Mouse (Mus musculus): ENCODE measurements around the gene E2f4.
A peak's percentile ranks its signal among the peaks of the same experiment; 100 is the strongest.

The E2f4 gene

DNA sequence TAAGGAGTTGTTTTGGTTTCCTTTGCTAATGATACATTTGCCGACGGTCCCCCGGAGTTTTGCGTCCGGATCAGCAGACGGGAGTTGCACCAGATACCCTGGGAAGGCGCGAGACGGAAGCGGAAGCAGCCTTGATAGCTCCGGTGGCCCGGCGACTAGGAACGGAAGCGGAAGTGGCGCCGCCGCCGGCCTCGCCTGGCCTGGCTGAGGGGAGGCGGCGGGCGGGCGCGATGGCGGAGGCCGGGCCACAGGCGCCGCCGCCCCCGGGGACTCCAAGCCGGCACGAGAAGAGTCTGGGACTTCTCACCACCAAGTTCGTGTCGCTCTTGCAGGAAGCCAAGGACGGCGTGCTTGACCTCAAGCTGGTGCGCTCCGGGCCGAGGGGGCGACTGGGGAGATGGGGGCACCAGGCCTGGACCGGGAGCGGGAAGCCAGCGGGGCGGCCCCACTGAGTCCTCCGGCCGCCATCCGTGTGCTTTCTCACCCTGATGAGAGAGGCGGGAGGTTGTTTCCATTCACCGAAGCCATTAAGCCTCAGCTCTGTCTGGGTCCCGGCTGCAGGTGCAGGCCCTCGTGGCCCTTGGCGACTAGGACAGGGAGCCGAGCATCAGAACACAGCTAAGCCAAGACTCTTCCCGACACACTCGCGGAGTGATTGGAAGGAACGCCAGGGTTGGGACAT is at the start of gene E2f4:
E2f4 (plus strand) TSS at position 153 of the 682 bp plus-strand sequence.
- DNase-seq = peak; percentile 87

GRCm38 (mm10) chr8:105251954-105252353 is 45.5 kb upstream of the E2f4 start:
- no peak for DNase-seq

GRCm38 (mm10) chr8:105252680-105253537 is 44.6 kb upstream of the E2f4 start:
- DNase-seq = peak; percentile 23

DNA sequence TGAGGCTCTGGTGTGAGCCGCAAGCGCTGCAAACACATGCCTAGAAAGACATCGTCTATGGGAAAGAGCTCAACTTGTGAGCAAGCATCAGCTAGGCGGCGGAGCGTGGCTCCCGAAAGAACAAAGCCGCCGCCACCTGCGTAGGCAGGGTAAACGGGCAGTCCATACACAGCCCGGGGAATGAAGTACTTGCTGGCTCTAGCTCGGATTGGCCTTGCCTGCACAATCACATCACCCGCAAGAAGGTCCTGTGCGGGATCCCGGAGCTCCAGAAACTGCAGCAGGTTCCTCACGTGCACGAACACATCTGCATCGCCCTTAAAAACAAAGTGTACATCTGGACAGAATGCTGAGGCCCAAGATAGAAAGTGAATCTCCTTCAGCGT is 43.7 kb upstream of the E2f4 start:
- DNase-seq = no peak

DNA sequence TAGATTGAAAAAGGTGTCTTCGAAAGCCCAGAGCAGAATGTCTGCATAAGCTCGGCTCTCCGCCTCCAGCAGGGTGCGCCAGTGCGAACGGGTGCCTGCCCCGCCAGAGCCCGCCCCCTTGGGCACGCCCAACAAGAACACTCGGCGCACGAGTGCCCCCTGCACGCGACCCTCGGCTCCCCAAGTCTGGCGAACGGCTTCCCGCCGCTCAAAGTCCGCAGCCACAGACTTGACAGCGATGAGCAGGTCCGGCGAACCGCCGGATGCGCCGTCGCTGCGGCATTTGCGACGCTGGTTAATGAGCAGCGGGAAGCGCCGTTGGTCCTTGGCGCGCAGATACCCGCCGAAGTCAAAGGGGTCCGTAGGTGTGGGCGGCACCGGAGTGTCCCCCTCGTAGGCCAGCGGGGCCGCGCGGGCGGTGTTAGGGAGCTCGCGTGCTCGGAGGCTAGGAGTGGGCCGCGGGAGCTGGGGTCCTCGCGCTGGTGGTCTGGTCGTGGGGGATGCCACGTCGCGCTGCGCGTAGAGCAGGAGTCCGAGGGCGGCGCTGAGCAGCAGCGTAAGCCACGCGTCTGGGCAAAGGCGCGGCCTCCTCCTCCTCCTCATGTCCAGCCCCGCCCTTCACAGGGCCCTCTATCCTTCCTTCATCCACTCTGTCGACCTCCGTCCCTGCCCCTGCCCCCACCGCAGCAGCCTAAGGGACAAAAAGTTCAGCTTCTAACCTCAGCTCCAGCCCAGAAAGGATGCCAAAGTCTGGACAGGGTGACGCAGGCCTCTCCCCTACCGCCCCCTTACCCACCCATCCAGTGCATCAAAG is 43.1 kb upstream of the E2f4 start:
- peak; percentile 81 for DNase-seq

- DNase-seq = no peak
Measured at GRCm38 (mm10) chr8:105254966-105255350, 42.5 kb upstream of the E2f4 start, which contains the start of gene B3gnt9. TSS of gene B3gnt9 (minus strand) at chr8:105255153.

- peak; percentile 17 for DNase-seq
Measured at GRCm38 (mm10) chr8:105257318-105258114, 39.9 kb upstream of the E2f4 start.

GRCm38 (mm10) chr8:105258911-105259720 is 38.3 kb upstream of the E2f4 start:
- peak; percentile 39 for DNase-seq

GRCm38 (mm10) chr8:105259721-105260320 is 37.6 kb upstream of the E2f4 start:
- DNase-seq = peak; percentile 68

GRCm38 (mm10) chr8:105260371-105261099 is 36.9 kb upstream of the E2f4 start:
- DNase-seq = peak; percentile 30

DNA sequence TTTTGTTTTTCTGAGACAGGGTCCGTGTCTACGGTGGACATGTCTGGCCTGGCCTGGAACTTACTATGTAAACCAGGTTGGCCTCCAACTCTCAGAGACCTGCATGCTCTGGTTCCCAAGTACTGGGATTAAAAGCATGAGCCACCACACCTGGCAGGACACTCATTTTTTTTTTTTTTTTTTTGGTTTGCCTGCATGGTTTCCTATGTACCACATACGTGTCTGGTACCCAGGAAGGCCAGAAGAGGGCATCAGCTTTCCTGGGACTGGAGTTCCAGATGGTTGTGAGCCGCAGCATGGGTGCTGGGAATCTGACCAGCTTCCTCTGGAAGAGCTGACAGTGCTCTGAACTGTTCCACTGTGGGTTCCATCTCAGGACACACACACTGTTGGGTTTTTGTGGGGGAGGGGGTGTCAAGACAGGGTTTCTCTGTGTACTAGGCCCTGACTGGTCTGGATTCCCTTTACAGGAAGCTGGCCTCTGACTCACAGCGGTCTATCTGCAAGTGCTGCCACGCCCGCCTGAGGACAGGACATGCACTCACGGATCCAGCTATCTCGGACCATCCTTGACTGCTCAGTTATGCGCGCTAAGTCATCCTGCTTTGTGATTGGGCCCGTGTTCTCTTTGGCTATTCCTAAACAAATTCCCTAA is 36.0 kb upstream of the E2f4 start:
- no peak for DNase-seq

DNA sequence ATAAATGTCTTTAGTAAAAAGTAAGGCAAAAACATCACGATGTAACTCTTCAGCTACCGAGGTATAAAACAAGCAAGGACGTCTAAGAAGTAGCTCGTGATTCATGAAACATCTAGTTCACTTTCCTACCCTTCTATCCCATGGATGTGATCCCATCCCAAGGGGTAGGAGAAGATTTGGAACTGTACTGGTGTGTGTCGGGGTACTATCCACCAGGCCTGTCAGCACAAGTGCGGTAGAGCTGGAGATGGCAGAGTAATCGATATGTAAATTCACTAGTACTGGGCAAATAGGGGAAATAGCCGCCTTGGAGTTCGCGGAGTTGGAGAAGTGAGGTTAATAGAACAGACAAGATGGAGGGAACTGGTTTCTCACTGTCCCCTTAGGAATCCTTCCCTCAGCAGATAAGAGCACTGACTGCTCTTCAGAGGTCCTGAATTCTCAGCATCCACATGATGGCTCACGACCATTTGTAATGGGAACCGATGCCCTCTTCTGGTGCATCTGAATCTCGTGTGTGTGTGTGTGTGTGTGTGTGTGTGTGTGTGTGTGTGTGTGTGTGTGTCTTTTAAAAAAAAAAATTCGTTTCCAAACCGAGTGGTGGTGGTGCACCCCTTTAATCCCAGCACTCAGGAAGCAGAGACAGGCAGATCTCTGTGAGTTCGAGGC is 34.1 kb upstream of the E2f4 start:
- DNase-seq = peak; percentile 20

DNA sequence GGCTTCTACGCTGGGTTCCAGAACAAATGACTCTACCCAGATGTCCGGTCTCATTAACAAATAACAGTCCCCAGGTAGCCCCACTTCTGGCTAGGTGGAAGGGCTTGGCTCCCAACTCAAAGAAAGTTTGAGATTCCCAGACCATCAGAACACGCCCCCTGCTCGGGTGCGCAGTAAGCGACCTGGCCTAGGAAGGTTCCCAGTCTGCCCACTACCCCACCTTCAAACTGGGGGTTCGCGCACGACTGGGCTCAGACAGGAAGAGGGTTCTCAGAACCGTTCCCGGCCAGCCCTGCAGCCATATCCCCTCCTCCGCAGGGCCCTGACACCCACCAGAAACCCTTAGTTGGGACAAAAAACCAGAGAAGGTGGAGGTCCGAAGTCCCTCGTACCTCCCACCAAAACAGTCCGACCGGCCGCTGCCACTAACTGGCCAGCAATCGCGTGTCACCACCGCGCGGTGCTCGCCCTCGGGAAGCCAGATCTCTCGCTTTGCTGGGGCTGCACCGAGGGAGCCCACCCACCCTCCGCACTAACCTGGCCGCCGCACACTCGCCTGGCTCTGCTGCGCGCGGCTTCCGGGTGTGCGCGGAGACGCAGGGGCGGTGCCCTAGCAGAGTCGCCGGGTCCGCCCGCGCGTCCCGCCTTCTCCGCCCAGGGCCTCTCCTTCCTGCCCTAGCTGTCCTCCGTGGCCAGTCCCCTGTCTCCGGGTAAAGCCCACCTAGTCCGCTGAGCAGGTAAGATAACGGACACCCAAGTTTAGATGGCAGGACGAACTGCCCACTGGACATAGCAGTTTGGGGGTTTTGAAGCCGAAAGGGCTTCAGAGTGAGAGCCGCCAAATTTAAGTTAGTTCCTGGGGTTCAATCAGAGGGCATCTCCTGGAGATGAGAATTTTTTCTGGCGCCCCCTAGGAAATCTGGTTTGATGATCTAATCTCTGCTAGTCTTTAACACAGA is 33.2 kb upstream of the E2f4 start, which contains the start of the genes Tradd and Fbxl8:
Tradd (minus strand) TSS at position 586 of the 959 bp plus-strand sequence.
Fbxl8 (plus strand) TSS at position 625 of the 959 bp plus-strand sequence.
- peak; percentile 59 for DNase-seq

GRCm38 (mm10) chr8:105265128-105265527 is 32.3 kb upstream of the E2f4 start:
- DNase-seq = peak; percentile 34

GRCm38 (mm10) chr8:105266775-105267174 is 30.7 kb upstream of the E2f4 start:
- peak; percentile 31 for DNase-seq

GRCm38 (mm10) chr8:105268342-105269074 is 29.0 kb upstream of the E2f4 start:
- DNase-seq = peak; percentile 74

DNA sequence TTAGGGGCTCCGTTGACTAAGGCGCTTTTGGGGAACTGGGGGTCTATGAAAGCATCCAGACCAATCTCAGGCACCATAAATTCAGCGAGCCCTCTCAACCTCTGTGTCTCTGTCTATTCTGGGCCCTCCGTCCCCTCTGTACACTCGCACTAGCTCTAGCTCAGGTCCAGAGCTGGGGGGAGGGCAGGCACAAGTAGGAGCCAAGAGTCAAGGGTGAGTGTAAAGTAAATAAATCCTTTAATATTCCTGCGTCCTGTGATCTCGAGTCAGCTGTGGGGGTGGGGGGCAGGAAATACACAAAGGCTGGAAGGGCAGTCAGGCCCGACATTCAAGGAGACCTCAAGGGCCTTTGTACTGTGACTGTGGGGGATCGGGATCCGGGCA is 28.4 kb upstream of the E2f4 start:
- no peak for DNase-seq

All from cerebellum, adult 9-10 months (tissue).